Mouse (Mus musculus) urinary bladder, adult 18-20 months (tissue): ENCODE data around the gene Abcc3.

Experiments
- DNase-seq, 2 experiments: peaks; one replicate each; pipeline ENCODE4 v3.0.0; 2022; ENCODE audit warnings: low spot score in 2 of 2, mixed read lengths in 2 of 2

Abcc3 gene

DNA sequence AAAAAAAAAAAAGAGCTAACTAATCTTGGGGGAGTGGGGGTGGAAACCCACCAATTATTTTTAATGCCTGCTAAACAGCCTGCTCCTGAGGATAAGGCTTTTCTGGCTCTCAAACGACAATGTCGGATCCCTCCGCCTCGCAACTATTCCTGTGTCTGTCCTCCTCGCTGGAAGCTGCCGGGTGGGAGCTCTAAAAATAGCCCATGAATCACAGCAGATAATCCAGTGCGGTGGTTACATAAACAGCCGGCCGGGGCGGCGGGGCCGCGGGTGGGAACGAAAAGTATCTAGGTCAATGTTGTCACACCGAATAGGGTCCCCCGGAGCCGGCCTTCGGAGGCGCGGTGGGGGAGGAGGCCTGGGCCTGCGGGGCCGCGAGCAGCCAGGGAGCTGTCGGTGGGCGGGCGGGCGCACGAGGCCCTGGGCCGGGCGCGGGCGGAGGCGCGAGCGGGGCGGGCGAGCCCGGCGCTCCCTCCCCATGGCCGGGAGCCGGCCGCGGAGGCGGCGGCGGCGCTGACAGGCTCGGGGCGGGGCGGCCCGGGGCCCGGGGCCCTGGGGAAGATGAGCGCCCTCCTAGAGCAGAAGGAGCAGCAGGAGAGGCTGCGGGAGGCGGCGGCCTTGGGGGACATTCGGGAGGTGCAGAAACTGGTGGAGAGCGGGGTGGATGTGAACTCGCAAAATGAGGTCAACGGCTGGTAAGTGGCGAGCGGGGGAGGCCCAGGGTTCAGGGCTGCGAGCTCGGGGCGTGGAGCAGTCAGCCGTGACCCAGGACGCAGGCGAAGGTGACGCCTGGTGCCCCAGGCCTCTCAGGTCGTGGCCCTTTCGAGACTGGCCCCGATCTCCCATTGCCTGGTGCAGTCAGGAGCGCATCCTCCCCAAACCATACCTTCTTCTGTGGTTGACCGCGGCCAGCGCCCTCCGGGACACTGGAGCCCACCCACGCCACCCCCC, 64.8 kb downstream of the Abcc3 start, which contains the start of gene Ankrd40:
TSS of gene Ankrd40 (plus strand) at position 309 of the 951 bp plus-strand sequence.
- DNase-seq: peak; percentile 86 to 91

- no peak for DNase-seq
Measured at GRCm38 (mm10) chr11:94326961-94327411, 65.8 kb downstream of the Abcc3 start.

GRCm38 (mm10) chr11:94324618-94325017, 68.2 kb downstream of the Abcc3 start:
- no peak for DNase-seq

DNA sequence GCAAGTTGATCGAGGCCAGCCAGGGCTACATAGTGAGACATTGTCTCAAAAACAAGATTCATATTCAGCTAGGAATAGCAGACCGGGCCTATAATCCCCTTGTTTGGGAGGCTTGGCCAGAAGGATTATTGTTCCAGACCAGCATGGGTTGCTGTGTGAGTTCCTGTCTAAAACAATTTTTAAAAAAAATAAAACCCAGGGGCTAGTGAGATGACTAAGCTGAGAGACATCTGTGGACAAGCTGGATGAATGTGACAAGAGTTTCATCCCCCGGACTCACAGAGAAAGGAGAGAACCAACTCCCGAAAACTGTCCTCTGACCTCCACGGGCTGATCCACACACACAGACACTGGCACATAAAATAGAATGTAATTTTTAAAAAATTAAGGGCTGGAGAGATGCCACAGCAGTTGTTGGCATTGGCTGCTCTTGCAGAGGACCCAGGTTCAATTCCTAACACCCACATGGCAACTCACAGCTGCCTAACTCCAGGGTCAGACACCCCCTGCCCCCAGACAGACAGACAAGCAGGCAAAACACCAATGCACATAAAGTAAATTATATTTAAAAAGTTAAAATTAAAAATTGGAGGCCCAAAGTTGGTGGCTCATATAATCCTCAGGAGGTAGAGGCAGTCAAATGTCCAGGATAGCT, 69.4 kb downstream of the Abcc3 start:
- no peak for DNase-seq

DNA sequence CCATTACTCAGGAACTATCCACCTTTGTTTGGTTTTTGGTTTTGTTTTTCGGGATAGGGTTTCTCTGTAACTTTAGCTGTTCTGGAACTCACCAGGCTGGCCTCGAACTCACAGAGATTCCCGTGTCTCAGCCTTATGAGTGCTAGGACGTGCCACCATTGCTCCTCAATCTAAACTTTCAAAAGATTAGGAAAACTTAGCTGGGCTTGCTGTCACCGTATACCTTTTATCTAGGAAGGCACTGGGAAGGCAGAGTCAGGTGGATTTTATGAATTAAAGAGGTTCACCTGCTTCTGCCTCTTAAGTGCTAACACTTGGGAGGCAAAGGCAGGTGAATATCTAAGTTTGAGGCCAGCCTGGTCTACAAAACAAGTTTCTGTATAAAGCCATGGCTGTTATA, 70.2 kb downstream of the Abcc3 start:
- DNase-seq: no peak

DNA sequence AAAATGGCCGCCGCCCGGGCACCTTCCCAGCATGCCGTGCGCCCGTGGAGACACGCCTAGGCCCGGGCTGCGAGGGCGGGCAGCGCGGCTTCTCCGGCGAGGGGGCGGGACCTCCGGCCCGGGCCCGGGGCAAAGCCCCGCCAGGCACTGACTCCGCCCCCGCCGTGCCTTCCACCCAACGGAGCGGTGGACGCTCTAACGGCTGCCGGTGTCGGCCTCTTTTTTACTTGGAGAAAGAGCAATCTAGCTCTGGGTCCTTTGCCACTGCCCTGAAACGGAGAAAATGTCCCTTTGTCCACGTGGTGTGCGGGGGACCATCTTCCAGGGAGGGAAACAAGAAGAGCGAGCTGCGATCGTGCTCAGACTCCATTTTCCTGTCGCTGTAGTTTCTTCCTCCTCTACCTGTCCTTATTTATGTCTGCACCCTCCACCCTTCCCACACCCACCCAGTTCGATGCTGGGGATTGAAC, 70.8 kb downstream of the Abcc3 start, which contains the start of gene Luc7l3:
TSS of gene Luc7l3 (minus strand) at position 58 of the 470 bp plus-strand sequence.
- DNase-seq: peak; percentile 91 to 94

- no peak for DNase-seq
Measured at GRCm38 (mm10) chr11:94320969-94321930, 71.5 kb downstream of the Abcc3 start.

GRCm38 (mm10) chr11:94318056-94318455, 74.7 kb downstream of the Abcc3 start:
- DNase-seq: no peak

GRCm38 (mm10) chr11:94317515-94317914, 75.3 kb downstream of the Abcc3 start:
- no peak for DNase-seq

GRCm38 (mm10) chr11:94317014-94317413, 75.8 kb downstream of the Abcc3 start:
- DNase-seq: no peak

DNA sequence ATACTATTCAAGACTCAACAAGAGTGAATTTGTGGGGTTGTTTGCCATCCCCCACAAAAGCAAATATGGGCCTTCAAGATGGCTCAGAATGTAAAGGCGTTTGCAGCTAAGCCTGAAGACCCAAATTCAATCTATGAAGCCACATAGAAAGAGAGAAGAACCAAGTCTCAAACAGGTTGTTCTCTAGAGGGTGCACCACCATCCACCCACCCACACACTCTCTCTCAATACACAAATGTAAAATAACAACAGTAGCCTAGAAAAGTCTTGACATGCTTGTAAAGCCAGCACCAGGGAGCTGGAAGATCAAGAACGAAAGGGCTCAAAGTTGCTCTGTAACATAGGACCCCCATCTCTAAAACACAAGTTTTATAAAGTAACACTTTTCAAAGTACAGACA, 76.3 kb downstream of the Abcc3 start:
- DNase-seq: no peak

DNA sequence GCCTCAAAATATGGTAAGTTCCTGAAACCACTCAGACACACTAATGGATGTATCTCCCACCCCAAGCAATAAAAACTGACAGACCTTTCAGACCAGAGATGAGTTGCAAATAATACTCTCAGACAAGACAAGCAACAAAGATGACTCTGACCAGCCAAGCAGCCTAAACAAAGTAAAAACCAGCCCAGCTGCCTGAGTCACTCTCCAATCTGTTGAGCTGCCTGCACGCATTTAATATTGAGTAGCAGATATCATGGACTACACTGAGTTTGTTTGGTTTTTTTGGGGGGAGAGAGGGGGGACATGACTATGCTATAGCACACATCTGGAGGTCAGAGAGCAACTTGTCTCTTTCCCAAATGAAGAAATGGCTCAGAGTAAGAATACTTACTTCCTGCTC, 77.5 kb downstream of the Abcc3 start:
- no peak for DNase-seq

DNA sequence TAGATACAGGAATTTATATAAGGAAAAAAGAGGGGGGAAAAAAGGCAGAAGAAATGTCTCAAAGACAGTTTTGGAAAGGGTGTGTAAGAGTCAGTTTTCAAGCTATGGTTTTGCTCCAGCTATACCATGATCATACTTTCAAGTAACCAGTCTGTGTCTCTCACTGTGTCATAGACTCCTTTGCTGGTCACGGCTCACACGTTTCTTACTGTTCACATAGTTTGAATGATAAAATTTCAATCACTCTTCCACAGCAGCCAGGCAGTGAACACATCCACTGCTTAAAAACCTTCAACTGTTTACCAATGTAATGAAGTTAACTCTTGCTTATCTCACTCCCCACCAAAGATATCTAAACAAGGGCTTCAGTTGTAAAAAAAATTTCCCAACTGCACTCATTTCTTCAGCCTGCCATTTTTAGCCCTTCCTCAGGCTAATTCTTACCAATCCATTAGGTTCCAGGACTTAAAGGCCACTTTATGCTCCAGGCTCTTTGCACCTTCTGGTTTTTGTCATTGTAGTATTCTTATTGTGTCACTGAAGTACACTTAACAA, 78.6 kb downstream of the Abcc3 start:
- DNase-seq: no peak

DNA sequence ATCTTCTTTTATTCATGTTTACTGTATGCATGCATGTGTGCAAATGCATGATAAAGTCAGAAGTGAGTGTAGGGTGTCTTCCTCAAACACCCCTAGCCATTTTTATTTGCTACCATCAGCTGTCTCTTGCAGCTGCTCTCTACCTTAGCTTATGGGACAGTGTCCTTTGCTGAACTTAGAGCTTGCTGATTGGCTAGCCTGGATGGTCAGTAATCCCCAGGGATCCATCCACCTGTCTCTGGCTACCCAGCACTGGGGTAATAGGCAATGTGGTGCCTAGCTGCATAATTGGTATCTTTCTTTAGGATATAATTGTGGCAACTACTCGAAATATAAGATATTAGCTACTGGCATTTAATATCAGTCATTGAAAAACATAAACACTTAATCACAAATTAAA, 80.1 kb downstream of the Abcc3 start:
- DNase-seq: no peak

DNA sequence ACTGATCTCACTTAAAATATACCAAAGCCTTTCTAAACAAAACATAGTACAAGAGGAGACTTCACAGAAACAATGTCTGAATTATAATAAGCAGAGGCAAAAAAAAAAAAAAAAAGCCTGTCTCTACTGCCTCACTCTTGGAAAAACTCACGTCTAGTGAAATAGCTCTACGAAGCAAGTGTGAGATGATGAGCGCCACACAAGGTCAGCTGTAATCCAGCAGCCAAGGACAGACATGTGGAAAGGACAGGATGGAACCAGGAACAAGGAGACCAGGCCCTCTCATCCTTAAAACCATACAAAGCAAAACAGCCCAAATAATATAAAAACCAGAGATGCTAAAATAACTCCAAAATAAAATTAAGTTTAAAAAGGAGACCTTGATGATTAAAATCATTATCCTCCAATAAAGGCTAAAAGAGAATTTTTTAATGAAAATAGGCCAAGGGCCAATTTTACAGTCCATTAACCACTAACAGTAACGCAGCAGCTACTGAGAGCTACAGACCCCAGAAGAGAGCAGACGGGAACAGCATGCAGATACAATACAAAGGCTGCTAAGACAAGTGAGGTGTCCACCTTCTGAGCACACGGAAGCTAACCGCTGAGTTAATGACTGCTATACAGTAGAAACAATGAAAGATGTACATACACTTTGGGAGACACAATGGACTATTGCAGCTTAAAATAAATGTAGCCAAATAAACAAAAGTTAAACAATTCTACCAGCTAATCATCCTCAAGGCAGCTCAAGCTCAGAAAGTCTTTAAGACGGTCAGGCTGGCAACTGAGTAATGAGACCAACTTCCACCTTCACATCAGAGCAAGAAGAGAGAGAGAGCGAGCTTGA, 97.6 kb downstream of the Abcc3 start:
- DNase-seq: no peak
